Mouse (Mus musculus) telencephalon, adult 2 months (tissue): ENCODE data around the gene Tubb4b.

Experiments used
- DNase-seq: peaks from one replicate; pipeline ENCODE4 v3.0.0-alpha.2; 2011; ENCODE audit warnings: low read depth, low spot score

Gene Tubb4b

DNA sequence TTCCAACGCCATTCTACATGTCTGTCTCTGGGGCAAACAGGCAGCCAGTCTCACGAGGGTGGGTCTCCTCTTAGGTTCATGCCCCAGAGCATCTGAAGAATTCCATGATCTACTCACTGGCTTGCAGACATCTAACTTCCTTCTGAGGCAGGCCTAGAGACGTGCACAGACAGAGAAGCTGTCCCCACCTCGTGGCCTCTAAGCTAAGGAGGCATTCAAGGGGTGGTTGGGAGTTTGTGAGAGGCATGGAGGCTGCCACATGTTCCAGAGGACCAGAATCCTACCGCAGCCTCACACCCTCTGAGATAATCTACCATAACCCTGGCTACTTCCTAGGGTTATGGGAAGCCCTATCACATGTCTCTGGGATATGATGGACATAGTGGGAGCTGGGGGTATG, 30.5 kb downstream of the Tubb4b start:
- no peak for DNase-seq

GRCm38 (mm10) chr2:25193330-25193770, 31.2 kb downstream of the Tubb4b start:
- DNase-seq: peak; percentile 66

GRCm38 (mm10) chr2:25187841-25188240, 36.7 kb downstream of the Tubb4b start:
- DNase-seq: no peak

DNA sequence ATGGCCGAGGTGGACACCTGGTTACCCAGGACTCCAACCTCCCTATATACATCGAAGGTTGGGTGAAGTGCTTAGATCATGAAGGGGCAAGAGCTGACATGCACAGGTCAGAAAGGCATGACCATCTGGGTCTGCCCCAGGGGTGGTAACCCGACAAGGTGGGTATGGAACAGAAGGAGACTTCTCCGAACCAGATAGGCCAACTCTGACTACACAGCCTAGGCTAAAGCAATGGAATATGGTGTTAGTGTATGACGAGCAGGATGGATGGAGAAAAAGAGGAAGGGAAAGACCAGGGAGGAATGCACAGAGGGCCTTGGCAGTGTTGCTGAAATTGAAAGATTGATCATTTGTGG, 37.9 kb downstream of the Tubb4b start:
- no peak for DNase-seq

- no peak for DNase-seq
Observed at GRCm38 (mm10) chr2:25185625-25186574, 38.6 kb downstream of the Tubb4b start.

DNA sequence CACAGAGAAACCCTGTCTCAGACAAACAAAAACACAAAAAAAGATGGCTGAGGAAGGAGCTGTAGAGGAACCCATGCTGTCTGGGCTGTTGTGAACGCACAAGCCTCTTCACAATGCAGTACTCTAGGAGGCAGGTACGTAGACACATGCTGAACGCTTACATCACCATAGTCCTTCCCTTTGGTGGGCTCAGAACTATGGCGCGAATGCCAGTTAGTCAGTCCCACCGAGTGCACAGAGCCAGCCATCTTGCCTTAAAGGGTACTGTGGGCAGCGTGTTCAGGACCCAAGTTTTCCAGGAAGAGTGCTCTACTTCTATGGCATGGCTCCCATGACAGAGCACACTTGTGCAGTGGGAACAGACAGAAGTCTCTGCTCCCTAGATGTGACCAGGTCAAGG, 40.0 kb downstream of the Tubb4b start:
- no peak for DNase-seq

DNA sequence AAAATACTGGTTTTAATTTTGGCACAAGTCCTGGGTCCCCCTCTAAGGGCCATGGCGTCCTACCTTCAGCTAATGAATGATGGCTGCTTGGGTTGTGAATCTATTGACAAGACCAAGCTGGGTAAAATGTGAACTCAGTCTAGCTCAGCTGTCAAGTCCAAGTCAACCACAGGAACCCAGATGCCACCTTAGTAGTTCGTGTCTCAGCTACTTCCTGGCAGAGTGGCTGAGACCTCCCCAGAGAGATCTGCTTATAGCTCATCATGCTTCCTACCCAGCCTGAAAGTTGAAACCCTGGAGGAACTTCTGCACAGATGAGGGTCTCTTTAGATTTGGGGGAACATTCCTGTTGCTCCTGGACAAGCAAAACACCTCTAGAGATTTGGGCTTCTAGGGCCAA, 41.2 kb downstream of the Tubb4b start:
- DNase-seq: no peak

DNA sequence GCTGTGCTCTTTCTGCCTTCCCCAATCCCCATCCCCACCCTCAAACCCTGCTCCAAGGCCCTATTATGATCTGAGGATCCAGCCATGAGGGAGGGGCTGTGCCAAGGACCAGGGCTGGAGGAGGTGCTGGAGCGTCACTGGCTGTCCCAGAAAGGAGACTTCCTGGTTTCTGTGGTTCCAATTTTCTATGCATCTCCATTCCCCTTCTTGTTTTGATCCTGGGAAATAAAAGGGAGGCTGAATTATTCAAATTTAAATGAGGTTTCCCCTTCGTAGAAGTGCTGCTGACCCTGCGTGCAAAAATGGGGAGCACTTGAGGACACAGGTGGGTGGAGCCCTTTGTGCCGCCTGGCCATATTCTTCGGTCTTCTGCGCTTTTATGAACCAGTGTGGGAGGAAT, 41.8 kb downstream of the Tubb4b start:
- DNase-seq: no peak

GRCm38 (mm10) chr2:25181891-25182397, 42.6 kb downstream of the Tubb4b start:
- DNase-seq: no peak

GRCm38 (mm10) chr2:25180973-25181890, 43.3 kb downstream of the Tubb4b start:
- DNase-seq: no peak

DNA sequence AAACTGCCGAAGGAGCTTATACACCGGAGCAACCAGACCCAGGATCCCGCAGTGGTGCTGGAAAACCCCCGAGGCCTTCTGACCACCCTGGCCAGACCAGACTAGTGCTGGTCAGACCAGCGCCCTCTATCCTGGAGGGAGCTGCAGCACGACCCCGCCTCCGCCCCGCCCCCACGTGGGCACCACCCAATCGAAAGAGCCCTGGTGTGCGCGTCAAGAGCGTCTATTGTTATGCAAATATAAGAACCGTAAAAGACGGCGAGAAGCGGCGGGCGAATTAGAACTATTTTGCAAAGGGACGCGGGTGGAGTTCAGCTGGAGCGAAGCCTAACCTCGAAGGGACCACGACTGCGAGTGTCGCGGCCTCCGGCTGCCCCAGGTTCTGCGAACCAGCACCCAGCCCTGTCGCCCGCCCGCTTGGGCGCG, 44.0 kb downstream of the Tubb4b start, which contains the start of gene Nrarp:
Gene Nrarp, plus strand, starts transcription at position 281 of the 426 bp plus-strand sequence.
- peak; percentile 70 for DNase-seq

- DNase-seq: no peak
Observed at GRCm38 (mm10) chr2:25179566-25180217, 44.8 kb downstream of the Tubb4b start.

DNA sequence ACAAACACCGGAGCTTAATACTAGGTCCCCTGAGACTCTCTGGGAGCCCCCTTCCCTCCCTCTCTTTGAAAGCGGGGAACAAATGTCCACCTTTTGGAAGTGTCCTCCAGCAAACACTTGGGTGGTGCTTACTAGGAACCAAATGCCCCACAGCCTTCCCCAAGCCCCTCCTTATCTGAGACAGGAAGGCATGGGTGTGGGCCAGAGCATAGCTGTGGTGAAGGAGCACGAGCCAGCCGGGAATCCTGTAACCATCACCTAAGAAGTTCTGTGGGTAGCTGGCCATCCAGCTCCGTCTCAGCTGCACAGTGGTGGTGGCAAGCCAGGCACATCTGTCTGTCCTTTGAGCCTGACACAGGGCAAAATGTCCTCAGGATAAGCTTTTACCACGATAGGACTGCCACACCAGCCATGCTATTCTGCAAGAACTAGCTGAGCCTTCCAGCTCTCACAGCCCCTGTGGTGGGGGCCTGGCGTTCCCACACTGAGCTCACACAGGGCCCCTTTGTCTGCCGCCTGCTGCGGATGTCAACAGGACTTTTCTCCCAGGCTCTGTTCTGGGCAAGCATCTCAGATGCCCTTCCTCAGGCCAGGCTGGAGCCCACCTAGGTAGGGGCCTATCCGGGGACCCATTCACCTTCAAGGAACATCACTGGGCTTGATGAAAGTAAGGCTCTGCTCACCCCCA, 46.1 kb downstream of the Tubb4b start:
- DNase-seq: no peak

GRCm38 (mm10) chr2:25177685-25178084, 46.8 kb downstream of the Tubb4b start:
- no peak for DNase-seq

DNA sequence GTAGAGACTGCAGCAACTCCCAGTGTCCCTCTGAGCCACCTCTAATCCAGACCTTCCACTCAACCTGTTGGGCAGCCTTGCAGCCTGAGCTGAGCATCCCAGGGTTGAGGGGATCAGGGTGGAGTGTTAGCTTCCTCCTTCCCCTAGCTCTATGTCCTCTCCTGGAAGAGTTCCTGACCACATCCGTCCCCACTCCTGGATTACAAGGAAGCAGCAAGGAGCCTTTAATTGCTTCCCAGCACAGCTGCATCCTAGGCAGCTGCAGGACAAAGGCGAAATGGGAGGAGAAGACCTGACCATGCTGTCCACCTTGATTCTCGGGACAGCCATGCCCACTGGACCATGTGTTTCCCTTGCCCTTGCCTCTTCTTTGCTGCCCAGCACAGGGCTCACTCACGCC, 47.4 kb downstream of the Tubb4b start:
- no peak for DNase-seq

- no peak for DNase-seq
Observed at GRCm38 (mm10) chr2:25176573-25176972, 47.9 kb downstream of the Tubb4b start.

- no peak for DNase-seq
Observed at GRCm38 (mm10) chr2:25175690-25176078, 48.8 kb downstream of the Tubb4b start.

DNA sequence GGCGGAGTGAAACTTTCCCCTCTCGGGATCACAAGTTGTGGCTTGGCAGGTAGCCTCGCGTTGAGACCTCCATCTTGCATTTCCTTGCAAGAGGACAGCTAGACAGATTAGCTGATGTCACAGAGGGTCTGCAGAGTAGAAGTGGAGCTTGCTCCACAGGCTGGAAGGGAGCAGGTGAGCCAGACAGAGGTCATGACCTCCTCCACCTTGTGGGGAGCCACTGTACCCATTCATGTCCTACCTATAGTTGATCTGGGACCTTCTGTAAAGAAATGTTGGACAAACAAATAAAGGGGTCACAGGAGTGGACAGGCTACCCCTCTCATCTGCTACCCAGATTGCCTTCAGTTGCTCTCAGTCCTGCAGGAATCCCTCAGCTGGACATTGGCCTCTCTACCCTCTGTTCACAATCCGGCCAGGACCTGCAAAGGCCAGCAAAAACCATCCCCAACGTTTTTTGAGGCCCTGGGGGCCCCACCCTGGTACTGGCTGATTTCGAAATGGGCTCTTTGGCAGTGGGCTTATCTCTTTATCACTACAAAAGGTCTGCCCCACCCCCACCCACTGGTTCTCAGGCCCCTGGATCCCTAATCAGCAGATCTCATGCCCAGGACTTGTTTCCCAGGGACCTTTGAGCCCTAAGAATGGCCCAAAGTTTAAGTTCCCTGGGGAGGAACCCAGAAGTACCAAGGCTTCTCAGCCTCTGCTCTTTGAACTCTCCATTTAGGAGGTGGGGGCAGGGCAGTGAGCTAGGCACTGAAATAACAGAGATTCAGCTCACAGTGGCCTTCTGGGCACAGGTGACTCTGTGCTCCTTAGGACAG, 49.4 kb downstream of the Tubb4b start:
- DNase-seq: no peak

GRCm38 (mm10) chr2:25173821-25174220, 50.7 kb downstream of the Tubb4b start:
- DNase-seq: no peak

GRCm38 (mm10) chr2:25172629-25173028, 51.9 kb downstream of the Tubb4b start:
- DNase-seq: no peak
